Mouse (Mus musculus): ENCODE results near the gene Prep. TPM values are rescaled to one million over a fixed set of nuclear protein-coding genes. Genes with fewer than 3 reads are reported as not detected.
"Not testable (repeated sequence)": the region's sequence is repeated elsewhere in the genome, so short reads cannot be mapped to it uniquely, and the experiment has no call there.

The Prep gene
- polyA plus RNA-seq, 1 experiment: 35.6 TPM

DNA sequence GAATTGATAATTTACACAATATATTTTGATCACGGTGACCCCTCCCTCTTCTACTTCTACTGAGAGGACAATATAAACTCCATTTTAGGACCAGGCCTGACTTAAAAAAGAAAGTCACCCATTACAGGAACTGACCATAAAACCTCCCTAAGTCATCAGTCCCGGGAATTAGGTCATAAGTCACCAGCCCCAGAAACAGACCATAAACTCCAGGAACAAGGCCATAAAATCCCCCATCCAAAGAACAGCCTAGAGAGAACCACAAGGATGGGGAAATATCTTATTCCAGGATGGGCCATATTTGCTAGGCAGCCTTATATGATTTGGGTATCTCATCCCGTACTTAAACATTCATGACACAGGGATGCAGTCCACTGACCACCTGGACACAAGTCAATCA, 107.3 kb downstream of the Prep start:
- no peaks in the 10 kb centered on the region for H3K79me2 ChIP-seq (ENCODE audit: control insufficient read depth, insufficient read depth)
- H3K4me3 ChIP-seq: no peak overlapping the region
- H3K4me2 ChIP-seq (ENCODE audit: low read depth): no peak overlapping the region
- no peaks in the 10 kb centered on the region for H3K27me3 ChIP-seq (ENCODE audit: control insufficient read depth, insufficient read depth, insufficient read length)
- TF ChIP-seq POLR2A (IDR thresholded peaks at IDR 0.05; ENCODE audit: insufficient read length, low read depth) (no peak), MAX (IDR thresholded peaks at IDR 0.05; ENCODE audit: low read depth) (no peak), CEBPB (IDR thresholded peaks at IDR 0.05; ENCODE audit: insufficient read depth, poor library complexity, severe bottlenecking) (no peak), MYOD1 (IDR thresholded peaks at IDR 0.05; ENCODE audit: control insufficient read depth in 1 of 3, insufficient read length in 2 of 3, low read depth in 2 of 3) (no peak), REST (IDR thresholded peaks at IDR 0.05; ENCODE audit: insufficient read depth, insufficient read length) (no peak)
- no peaks in the 10 kb centered on the region for H3K36me3 ChIP-seq (ENCODE audit: control insufficient read depth, insufficient read depth)
- H3ac ChIP-seq (ENCODE audit: control insufficient read depth, insufficient read length): no peak overlapping the region

DNA sequence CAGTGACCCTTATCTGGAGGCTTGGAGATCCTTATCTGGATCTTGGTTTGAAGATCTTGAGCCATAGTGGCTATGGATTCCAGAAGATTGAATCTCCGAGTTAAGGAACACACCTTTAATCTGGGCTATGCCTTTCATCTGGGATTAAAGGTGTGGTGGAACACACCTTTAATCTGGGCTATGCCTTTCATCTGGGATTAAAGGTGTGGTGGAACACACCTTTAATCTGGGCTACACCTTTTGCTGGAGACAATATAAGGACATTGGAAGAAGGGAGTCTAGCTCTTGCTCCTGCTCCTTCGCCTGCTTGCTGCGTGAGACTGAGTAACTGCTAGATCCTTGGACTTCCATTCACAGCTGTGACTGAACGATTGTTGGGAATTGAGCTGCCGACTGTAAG, 110.8 kb downstream of the Prep start, which contains the start of gene Popdc3:
Gene Popdc3, plus strand, starts transcription at position 301 of the 400 bp plus-strand sequence.
- not testable (repeated sequence) for H3ac ChIP-seq (ENCODE audit: control insufficient read depth, insufficient read length); H3K79me2 ChIP-seq (ENCODE audit: control insufficient read depth, insufficient read depth); H3K36me3 ChIP-seq (ENCODE audit: control insufficient read depth, insufficient read depth); H3K4me2 ChIP-seq (ENCODE audit: low read depth); H3K27me3 ChIP-seq (ENCODE audit: control insufficient read depth, insufficient read depth, insufficient read length); H3K4me3 ChIP-seq

DNA sequence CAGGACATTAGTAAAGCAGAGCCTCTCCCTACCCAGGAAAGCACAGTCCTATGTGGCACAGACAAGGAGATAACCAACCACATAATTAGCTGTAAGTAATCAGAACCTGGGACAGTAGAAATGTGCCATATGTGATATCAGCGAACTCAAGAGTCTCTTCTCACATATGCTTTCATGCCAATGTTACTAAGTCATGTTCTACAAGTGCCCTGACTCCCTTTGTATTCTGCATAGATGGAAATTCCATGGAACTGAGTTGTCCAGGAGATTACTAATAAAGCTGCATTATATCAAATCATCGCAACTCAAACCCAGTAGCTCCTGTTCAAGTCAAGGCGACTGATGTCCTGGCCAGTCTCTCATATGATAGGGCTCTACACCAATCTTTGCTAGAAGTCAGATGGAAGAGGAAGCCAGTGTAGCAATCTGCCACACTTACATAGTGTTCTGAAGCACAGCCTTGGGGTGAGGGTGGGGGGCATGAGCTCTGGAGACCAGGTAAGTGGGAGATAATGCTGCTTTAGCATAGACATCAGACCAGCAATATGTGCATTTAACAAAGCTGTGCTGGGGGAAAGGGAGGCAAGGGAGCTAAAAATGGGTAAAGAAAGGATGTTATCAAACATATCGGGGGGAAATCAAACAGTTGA, 113.8 kb downstream of the Prep start:
- Histone ChIP-seq H3K27me3 (ENCODE audit: control insufficient read depth, insufficient read depth, insufficient read length) (no peaks in the 10 kb centered on the region), H3K4me3 (no peak overlapping the region), H3K36me3 (ENCODE audit: control insufficient read depth, insufficient read depth) (no peaks in the 10 kb centered on the region), H3ac (ENCODE audit: control insufficient read depth, insufficient read length) (no peak overlapping the region), H3K79me2 (ENCODE audit: control insufficient read depth, insufficient read depth) (no peaks in the 10 kb centered on the region), H3K4me2 (ENCODE audit: low read depth) (no peak overlapping the region)
- TF ChIP-seq CEBPB (IDR thresholded peaks at IDR 0.05; ENCODE audit: insufficient read depth, poor library complexity, severe bottlenecking): no peak
- TF ChIP-seq E2F4 (IDR thresholded peaks at IDR 0.05; ENCODE audit: insufficient read depth): no peak
- TF ChIP-seq MYOG (IDR thresholded peaks at IDR 0.05; ENCODE audit: control insufficient read depth in 1 of 3, insufficient read depth in 1 of 3, insufficient read length in 2 of 3, low read depth in 2 of 3): no peak
- no peak for TF ChIP-seq POLR2AphosphoS2 (IDR thresholded peaks at IDR 0.05; ENCODE audit: insufficient read length, low read depth)
- TF ChIP-seq REST (IDR thresholded peaks at IDR 0.05; ENCODE audit: insufficient read depth, insufficient read length): no peak
- TF ChIP-seq SRF (IDR thresholded peaks at IDR 0.05; ENCODE audit: control insufficient read depth, insufficient read length, low read depth): no peak
- TF ChIP-seq USF1 (IDR thresholded peaks at IDR 0.05; ENCODE audit: low read depth): no peak
- no peak for TF ChIP-seq MYOD1 (IDR thresholded peaks at IDR 0.05; ENCODE audit: control insufficient read depth in 1 of 3, insufficient read length in 2 of 3, low read depth in 2 of 3)
- TF ChIP-seq MAX (IDR thresholded peaks at IDR 0.05; ENCODE audit: low read depth): no peak
- no peak for TF ChIP-seq TCF12 (IDR thresholded peaks at IDR 0.05; ENCODE audit: insufficient read depth, poor library complexity, severe bottlenecking)
- TF ChIP-seq TCF3 (IDR thresholded peaks at IDR 0.05; ENCODE audit: insufficient read length, low read depth): no peak
- TF ChIP-seq POLR2A (IDR thresholded peaks at IDR 0.05; ENCODE audit: insufficient read length, low read depth): no peak

GRCm38 (mm10) chr10:45181344-45181743, 114.3 kb downstream of the Prep start:
- TF ChIP-seq USF1 (IDR thresholded peaks at IDR 0.05; ENCODE audit: low read depth) (peak; percentile 55), CEBPB (IDR thresholded peaks at IDR 0.05; ENCODE audit: insufficient read depth, poor library complexity, severe bottlenecking) (no peak), REST (IDR thresholded peaks at IDR 0.05; ENCODE audit: insufficient read depth, insufficient read length) (no peak)
- Histone ChIP-seq H3K79me2 (ENCODE audit: control insufficient read depth, insufficient read depth) (no peaks in the 10 kb centered on the region), H3K4me2 (ENCODE audit: low read depth) (peak overlapping the region; percentile 12)

GRCm38 (mm10) chr10:45185457-45185856, 118.5 kb downstream of the Prep start:
- no peaks in the 10 kb centered on the region for H3K79me2 ChIP-seq (ENCODE audit: control insufficient read depth, insufficient read depth)
- TF ChIP-seq POLR2A (IDR thresholded peaks at IDR 0.05; ENCODE audit: insufficient read length, low read depth) (no peak), TCF12 (IDR thresholded peaks at IDR 0.05; ENCODE audit: insufficient read depth, poor library complexity, severe bottlenecking) (no peak), USF1 (IDR thresholded peaks at IDR 0.05; ENCODE audit: low read depth) (no peak), MYOD1 (IDR thresholded peaks at IDR 0.05; ENCODE audit: control insufficient read depth in 1 of 3, insufficient read length in 2 of 3, low read depth in 2 of 3) (no peak), MAX (IDR thresholded peaks at IDR 0.05; ENCODE audit: low read depth) (no peak), MYOG (IDR thresholded peaks at IDR 0.05; ENCODE audit: control insufficient read depth in 1 of 3, insufficient read depth in 1 of 3, insufficient read length in 2 of 3, low read depth in 2 of 3) (no peak)
- no peak overlapping the region for H3K4me3 ChIP-seq
- no peaks in the 10 kb centered on the region for H3K27me3 ChIP-seq (ENCODE audit: control insufficient read depth, insufficient read depth, insufficient read length)
- H3K36me3 ChIP-seq (ENCODE audit: control insufficient read depth, insufficient read depth): no peaks in the 10 kb centered on the region
- H3ac ChIP-seq (ENCODE audit: control insufficient read depth, insufficient read length): no peak overlapping the region
- no peak overlapping the region for H3K4me2 ChIP-seq (ENCODE audit: low read depth)

More at GRCm38 (mm10) chr10:45181344-45181743, 114.3 kb downstream of the Prep start:
- Histone ChIP-seq H3K4me3 (no peak overlapping the region), H3K36me3 (ENCODE audit: control insufficient read depth, insufficient read depth) (no peaks in the 10 kb centered on the region), H3K27me3 (ENCODE audit: control insufficient read depth, insufficient read depth, insufficient read length) (no peaks in the 10 kb centered on the region), H3ac (ENCODE audit: control insufficient read depth, insufficient read length) (no peak overlapping the region)
